Mouse (Mus musculus) granulocyte monocyte progenitor cell, adult 5-6 weeks (primary cell): ENCODE measurements around the gene Naa16. TPM values are rescaled to one million over a fixed set of nuclear protein-coding genes. Genes with fewer than 3 reads are reported as not detected.

Experiments used
- ATAC-seq: replicated peaks from 2 replicates; pipeline ENCODE4 v1.8.0; 2016; ENCODE audit warnings: mild to moderate bottlenecking, moderate TSS enrichment, inconsistent platforms; ENCODE audit not compliant: poor library complexity, severe bottlenecking
- total RNA-seq, 2 experiments: library from RNA; stranded (forward) in 1 of 2; stranded (reverse) in 1 of 2; fragments of 200-712, 200-1000 nt in 1 of 2; fragments of >200 nt in 1 of 2; fragmentation: Nextera tagmentation in 1 of 2; gene quantifications; 2 replicates each; pipeline ENCODE4 v1.2.3; 2014 to 2017

Gene Naa16
- 51.5 and 55.2 TPM in 2 replicates for total RNA-seq (2014; fragmentation: Nextera tagmentation)
- 47.0 and 47.3 TPM in 2 replicates for total RNA-seq (2017)

DNA sequence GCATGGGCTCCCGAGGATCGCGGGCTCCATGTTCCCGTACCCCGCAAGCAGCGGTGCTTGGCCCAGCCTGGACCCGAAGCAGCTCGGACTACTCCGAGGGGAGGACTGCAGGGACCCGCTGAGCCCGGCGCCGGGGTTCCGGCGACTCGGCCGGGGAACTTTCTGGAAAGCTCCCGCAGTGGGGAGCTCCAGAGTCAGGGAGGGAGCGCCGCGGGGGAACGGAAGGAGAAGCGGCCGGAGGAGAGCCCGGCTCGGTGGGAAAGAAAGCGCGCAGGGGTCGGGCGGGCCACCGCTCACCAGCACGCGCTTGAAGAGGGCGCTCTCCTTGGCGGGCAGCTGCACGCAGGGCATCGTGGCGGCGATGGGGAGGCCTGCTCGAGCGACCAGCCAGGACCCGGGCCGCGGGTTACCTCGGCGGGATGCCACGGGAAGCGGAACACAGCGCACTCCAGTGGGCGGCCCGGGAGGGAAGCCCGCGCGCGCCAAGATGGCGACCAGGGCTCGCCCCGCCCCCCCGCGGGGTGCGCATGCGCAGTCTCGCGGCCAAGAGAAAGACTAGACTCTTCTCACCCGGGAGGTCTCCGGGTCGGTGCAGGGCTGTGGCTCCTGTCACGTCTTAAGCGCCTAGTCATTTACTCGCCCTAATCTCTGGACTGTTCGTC lies at the start of gene Naa16:
Gene Naa16, minus strand, starts transcription at position 514 of the 662 bp plus-strand sequence.
- peak; percentile 84 for ATAC-seq

DNA sequence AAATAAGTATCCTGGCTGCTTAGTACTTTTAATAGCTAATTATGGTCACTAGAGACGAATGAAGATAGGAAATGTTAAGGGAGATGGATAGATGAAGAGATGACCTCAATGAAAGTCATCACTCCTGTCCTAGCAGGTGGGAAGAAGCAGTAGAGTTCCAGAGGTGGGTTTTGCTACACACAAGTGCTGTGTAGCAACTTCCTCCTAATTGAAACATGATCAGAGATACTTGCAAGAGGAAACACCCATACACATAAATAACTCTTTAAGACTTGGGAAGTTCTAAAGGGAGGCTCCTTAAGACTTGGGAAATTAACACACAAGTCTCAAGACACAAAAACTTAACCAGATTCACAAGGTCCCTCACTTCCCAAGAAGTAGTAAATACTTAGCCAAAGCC lies 43.5 kb upstream of the Naa16 start:
- peak; percentile 61 for ATAC-seq

DNA sequence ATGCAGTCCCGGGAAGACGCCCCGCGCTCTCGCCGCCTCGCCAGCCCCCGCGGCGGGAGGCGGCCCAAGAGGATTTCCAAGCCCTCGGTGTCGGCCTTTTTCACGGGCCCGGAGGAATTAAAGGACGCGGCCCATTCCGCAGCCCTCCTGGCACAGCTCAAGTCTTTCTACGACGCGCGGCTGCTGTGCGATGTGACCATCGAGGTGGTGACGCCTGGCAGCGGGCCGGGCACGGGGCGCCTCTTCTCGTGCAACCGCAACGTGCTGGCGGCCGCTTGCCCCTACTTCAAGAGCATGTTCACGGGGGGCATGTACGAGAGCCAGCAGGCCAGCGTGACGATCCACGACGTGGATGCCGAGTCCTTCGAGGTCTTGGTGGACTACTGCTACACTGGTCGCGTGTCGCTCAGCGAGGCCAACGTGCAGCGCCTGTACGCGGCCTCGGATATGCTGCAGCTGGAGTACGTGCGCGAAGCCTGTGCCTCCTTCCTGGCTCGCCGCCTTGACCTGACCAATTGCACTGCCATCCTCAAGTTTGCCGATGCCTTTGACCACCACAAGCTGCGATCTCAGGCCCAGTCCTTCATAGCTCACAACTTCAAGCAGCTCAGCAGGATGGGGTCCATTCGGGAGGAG lies 36.3 kb upstream of the Naa16 start:
- ATAC-seq: peak; percentile 2

DNA sequence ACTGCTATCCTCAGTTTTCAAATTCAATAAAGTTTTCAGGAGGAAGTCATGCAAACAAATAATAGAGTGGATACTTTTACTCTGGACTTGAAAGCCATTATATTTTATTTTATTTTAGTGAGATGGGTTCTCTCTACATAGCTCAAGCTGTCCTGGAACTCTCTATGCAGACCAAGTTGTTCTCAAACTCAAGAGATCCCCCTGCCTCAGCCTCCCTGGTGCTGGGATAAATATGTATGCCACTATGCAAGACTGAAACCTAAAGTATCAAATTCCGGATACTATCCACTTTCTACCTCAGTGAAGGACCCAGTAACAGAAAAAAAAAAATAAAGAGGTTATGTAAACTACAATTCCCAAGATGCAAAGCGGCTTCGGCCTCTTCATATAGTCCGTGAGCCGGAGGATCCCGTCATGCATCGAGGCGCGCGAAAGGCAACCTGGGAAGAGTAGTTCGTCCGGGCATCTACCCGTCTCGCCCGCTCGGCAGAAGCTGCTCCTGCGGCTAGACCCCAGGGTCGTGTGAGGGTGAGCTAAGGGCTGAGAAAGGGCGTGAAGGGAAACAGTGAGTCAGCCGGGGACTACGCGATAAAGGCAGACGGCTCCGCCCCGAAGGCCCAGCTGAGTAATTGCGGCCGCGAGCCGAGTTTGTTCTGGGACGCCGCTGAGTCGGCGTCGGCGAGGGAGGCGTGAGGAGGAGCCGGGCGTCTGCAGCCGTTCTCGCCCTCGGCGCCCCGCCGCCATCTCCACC lies 35.6 kb upstream of the Naa16 start, which contains the start of gene Kbtbd7:
Gene Kbtbd7, plus strand, starts transcription at position 533 of the 751 bp plus-strand sequence.
- ATAC-seq: peak; percentile 97

DNA sequence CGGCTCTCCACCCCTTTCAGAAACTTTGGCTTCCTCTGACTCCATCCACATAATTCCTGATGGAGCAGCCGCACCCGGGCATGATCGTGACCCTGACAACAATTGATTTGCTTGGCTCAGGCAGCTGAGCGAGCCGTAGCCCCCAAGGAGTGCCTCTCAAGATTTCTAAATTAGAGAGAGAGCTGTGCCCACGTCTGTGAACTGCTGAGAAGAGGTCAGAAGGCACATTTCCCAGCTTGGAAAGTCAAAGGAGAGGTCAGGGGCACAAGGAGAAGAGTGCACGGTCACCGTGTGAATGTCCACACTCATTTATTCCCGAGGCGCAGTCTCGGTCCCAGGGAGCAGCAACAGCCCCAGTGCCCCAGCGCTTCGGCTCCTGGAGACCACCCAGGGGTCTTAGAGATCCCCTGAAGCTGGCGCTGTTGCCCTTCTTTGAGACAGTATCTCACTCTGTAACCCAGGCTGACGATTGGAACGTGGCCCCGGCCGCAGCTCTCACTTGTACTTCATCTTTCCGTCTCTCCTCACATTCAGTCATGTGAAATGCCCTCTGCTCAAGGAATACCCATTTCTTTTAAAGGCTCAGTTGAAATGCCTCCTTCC lies 29.6 kb upstream of the Naa16 start:
- no peak for ATAC-seq

GRCm38 (mm10) chr14:79413121-79413520 lies 22.5 kb upstream of the Naa16 start:
- no peak for ATAC-seq

DNA sequence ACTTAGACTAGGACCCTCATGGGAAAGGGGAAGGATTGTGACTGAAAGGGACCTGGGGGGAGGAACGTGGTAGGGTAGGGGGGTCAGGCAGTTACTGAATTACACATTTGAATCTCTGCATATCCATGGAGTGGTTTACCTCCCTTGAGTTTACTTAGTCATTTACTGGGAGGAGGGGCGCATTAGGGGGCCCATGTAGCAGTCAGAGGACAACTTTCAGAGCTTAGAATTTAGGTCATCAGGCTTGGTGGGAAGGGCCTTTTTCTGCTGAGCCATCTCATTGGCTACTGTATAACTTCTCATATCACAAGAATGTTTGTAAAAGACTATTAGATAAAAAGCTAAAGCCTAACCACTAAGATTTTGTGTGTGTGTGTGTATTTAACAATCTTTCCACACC lies 20.1 kb upstream of the Naa16 start:
- ATAC-seq: no peak

DNA sequence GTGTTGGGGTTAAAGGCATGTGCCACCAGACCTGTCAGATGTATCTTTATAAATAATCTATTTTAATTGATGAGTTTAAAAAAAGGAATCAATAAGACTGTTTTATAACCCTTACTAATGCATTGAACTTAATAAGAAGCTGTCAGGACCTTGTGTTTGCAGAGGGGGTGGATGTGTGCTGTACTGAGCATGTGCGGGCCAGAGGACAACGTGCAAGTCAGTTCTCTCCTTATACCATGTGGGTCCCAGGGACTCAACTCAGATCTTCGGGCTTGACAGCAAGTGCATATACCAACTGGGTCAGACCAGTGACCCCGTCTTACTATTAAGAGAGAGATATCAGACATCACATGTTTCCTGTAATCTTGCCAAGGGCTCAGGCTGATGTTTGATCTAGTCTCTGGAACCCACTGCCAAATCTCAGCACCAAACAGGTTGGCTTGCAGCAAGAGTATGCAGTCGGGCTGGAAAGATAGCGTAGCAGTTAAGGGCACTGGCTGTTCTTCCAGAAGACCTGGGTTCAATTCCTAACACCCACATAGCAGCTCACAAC lies 18.8 kb upstream of the Naa16 start:
- no peak for ATAC-seq

DNA sequence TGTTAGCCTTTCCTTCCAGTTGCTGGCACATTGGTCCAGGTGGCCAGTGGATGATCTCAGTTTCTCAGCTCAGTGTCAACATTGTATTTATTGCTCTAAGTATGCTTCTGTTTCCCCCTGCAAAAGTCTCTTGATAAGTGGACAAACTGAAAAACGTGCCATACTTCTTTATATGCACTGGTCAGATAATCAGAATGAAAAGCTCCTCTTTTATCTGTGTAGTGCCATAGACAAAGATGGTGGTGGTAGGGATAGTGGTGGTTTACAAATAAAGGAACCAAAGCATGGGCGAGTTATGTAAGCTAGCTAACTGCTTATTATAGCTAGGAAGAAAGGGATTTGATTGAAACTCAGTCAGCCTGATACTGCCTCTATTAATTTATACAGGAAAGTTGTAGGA lies 17.1 kb upstream of the Naa16 start:
- ATAC-seq: no peak

DNA sequence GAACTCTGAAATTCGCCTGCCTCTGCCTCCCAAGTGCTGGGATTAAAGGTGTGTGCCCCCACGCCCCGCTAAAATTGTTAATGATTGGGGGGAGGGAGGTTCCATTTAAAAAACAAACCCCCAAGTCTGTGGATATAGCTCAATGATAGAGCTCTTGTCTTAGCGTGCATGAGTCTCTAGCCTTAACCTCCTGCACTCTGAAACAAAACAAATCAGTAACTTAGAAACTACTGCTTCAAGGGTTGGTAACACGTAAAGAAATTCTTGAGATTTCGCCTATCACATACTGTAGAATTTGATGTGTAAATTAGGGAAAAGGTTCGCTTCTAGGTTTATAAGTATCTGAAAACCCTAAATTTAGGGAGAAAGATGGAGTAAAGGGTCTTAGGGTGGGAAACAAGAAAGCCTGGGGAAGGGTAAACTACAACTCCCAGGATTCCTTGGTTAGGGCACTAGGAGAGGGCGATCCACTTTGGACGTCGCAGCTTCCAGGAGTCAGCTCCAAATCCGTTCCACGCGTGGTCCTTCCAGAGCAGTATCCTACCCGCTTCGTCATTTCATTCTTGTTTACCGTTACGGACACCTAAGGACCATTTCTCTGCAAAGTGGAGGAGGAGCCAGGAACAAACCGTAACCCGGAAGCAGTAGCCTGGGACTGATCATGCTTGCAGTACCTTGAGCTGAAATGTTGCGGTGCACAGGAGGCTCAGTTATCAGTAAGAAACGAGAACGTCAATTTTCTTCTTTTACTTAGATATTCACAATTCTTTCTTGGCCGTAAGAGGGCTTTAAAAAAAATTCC lies 6.9 kb upstream of the Naa16 start, which contains the start of gene Mtrf1:
Gene Mtrf1, plus strand, starts transcription at position 452 of the 802 bp plus-strand sequence.
- peak; percentile 76 for ATAC-seq

GRCm38 (mm10) chr14:79394564-79394963 lies 4.0 kb upstream of the Naa16 start:
- peak; percentile 37 for ATAC-seq

GRCm38 (mm10) chr14:79393289-79393688 lies 2.7 kb upstream of the Naa16 start:
- ATAC-seq: peak; percentile 15

GRCm38 (mm10) chr14:79389438-79390264 lies 927 bp downstream of the Naa16 start:
- no peak for ATAC-seq

DNA sequence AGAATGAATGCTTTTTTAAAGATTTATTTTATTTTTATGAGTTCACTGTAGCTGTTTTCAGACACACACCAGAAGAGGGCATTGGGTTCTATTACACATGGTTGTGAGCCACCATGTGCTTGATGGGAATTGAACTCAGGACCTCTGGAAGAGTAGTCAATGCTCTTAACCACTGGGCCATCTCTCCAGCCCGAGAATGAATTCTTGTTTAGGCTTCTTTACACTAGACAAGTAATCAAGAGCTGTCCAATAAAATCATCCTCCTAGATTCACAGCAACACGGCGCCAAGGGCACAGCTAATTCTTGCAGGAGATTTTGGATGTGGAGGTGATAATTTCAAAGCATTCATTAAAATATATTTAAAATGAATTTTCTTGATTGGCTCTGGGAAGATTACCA lies 2.3 kb downstream of the Naa16 start:
- no peak for ATAC-seq

- no peak for ATAC-seq
Measured at GRCm38 (mm10) chr14:79383120-79383519, 7.5 kb downstream of the Naa16 start.

DNA sequence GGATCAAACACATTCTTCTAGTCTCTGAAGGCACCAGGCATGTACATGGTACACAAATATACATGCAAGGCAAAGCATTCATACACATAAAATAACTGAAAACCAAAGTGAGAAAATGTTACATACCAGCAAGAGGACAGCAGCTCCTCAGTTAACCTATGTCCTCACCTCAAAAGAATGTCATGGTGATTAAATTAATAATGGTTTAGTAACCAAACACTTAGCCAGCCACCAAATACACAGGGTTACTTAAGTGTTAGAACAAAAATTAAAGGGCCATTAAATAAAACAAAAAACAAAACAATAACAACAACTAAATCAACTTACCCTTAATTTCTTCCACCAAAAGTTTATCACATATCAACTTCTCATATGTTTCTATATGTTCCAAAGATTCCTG lies 13.5 kb downstream of the Naa16 start:
- no peak for ATAC-seq

GRCm38 (mm10) chr14:79358055-79358454 lies 32.5 kb downstream of the Naa16 start:
- no peak for ATAC-seq

- no peak for ATAC-seq
Measured at GRCm38 (mm10) chr14:79346384-79346783, 44.2 kb downstream of the Naa16 start.

DNA sequence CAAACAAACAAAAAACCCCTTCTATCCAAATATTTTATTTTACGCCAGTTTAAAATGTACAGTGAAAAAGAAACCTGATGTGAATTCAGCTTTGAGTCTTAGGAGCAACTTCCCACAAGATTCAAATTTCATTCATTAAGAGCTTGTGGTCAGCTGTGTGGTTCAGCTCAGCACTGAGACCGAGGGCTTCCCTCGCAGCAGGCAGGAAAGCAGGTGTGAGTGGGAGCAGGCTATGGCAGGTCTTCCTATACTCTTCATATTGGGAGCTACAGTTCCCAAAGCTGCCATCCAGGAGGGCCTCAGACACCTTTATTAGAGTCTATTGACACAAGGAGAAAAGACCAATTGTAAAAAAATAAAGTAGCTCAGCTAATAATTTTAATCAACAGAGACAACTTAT lies 55.0 kb downstream of the Naa16 start:
- no peak for ATAC-seq
